In genomic region chr16:84735166-84736105, GRCm38 (mm10) we compare ENCODE assay signal across 8 mouse cellular contexts. TPM values are rescaled to one million over a fixed set of nuclear protein-coding genes. Genes with fewer than 3 reads are reported as not detected.
DNase-seq lines count a peak whose midpoint lies in the region; ATAC-seq and TF ChIP-seq lines count a peak whose summit lies in the region.

Gene Mrpl39, minus strand, starts transcription at chr16:84735742.

- under 1% methylated on average over 66 of the region's 66 CpGs for WGBS in forebrain, embryonic 13.5 days
- 1% methylated on average over 66 of the region's 66 CpGs for WGBS in neural tube, embryonic 15.5 days

- peak; percentile 60; the same call in 1 of the 2 replicates for TF ChIP-seq EP300 in ES-Bruce4 (IDR thresholded peaks at IDR 0.05; ENCODE audit: insufficient read depth, low read depth, low read length)

- H3K4me2 ChIP-seq in forebrain, embryonic 13.5 days: peak within 1 kb of the TSS; percentile 70
- peak within 1 kb of the TSS; percentile 77 for H3K4me2 ChIP-seq in neural tube, embryonic 15.5 days

- 0 out of 2 replicates have a peak within 1 kb of the TSS, but pooled peaks have one; percentile 14 for H3K27ac ChIP-seq in ES-Bruce4 (ENCODE audit: insufficient read depth, low read length)
- peak within 1 kb of the TSS; percentile 27; the same call in 1 of the 2 replicates for H3K27ac ChIP-seq in forebrain, embryonic 13.5 days
- peak within 1 kb of the TSS; percentile 72 for H3K27ac ChIP-seq in neural tube, embryonic 15.5 days (replicated peaks)

- H3K9ac ChIP-seq in ES-Bruce4 (ENCODE audit: low read depth, poor library complexity, severe bottlenecking): peak within 1 kb of the TSS; percentile 83
- peak within 1 kb of the TSS; percentile 74 for H3K9ac ChIP-seq in forebrain, embryonic 13.5 days
- H3K9ac ChIP-seq in neural tube, embryonic 15.5 days (replicated peaks): peak within 1 kb of the TSS; percentile 63

- peaks cover 12% of the 10 kb centered on the region for H3K36me3 ChIP-seq in ES-Bruce4 (ENCODE audit: control insufficient read depth, insufficient read depth, low read length, poor library complexity, severe bottlenecking)
- peaks cover 18% of the 10 kb centered on the region for H3K36me3 ChIP-seq in forebrain, embryonic 13.5 days (ENCODE audit: poor library complexity, severe bottlenecking)
- peaks cover 15% of the 10 kb centered on the region for H3K36me3 ChIP-seq in neural tube, embryonic 15.5 days

- no peaks in the 10 kb centered on the region for H3K9me3 ChIP-seq in ES-Bruce4 (replicated peaks; ENCODE audit: control insufficient read depth, insufficient read depth, low read length, poor library complexity, severe bottlenecking)
- no peaks in the 10 kb centered on the region for H3K9me3 ChIP-seq in forebrain, embryonic 13.5 days (replicated peaks)
- no peaks in the 10 kb centered on the region for H3K9me3 ChIP-seq in neural tube, embryonic 15.5 days (replicated peaks)

- peak within 1 kb of the TSS; percentile 98 for H3K4me3 ChIP-seq in ES-Bruce4 (ENCODE audit: low read depth, low read length)
- peak within 1 kb of the TSS; percentile 74 for H3K4me3 ChIP-seq in forebrain, embryonic 13.5 days
- peak within 1 kb of the TSS; percentile 71 for H3K4me3 ChIP-seq in neural tube, embryonic 15.5 days (replicated peaks)

- intact Hi-C loops in heart, postnatal 14 days (cut with DNase I): loop anchor here (1.0 to 10.0 kb wide), 5 partner anchors 39 to 939 kb away; partner anchors contain the start of genes Atp5j and Jam2

- ATAC-seq in cerebellum, adult (ENCODE audit: insufficient number of reproducible peaks, low FRiP score, low TSS enrichment): peak; percentile 94
- peak; percentile 99 for ATAC-seq in forebrain, embryonic 13.5 days
- peak; percentile 100 for ATAC-seq in neural tube, embryonic 15.5 days (ENCODE audit: low FRiP score)

- peak; percentile 99 for DNase-seq in heart, postnatal 14 days
- peak; percentile 96 for DNase-seq in layer of hippocampus, adult 11-12 months (ENCODE audit: low spot score)
- DNase-seq in lung, adult 18-20 months: peak; percentile 95 to 96
- peak; percentile 94 for DNase-seq in testis, postnatal 14 days (ENCODE audit: low spot score)

- no peaks in the 10 kb centered on the region for H3K4me1 ChIP-seq in ES-Bruce4 (ENCODE audit: control insufficient read depth, insufficient read depth, low read length)
- H3K4me1 ChIP-seq in forebrain, embryonic 13.5 days: peaks cover 14% of the 10 kb centered on the region
- peaks cover 17% of the 10 kb centered on the region for H3K4me1 ChIP-seq in neural tube, embryonic 15.5 days

- peak; percentile 72 for TF ChIP-seq CTCF in ES-Bruce4 (IDR thresholded peaks at IDR 0.05; ENCODE audit: low read depth, low read length)

- peak; percentile 44 for TF ChIP-seq POLR2A in ES-Bruce4 (IDR thresholded peaks at IDR 0.05; ENCODE audit: insufficient read depth, low read length)

- no peaks in the 10 kb centered on the region for H3K27me3 ChIP-seq in ES-Bruce4 (ENCODE audit: control insufficient read depth, insufficient read depth, low read length, poor library complexity, severe bottlenecking)
- no peaks in the 10 kb centered on the region for H3K27me3 ChIP-seq in forebrain, embryonic 13.5 days
- no peaks in the 10 kb centered on the region for H3K27me3 ChIP-seq in neural tube, embryonic 15.5 days (replicated peaks)

RNA-seq across cellular contexts. Expression of gene Mrpl39, which starts in this region (rescaled TPM):
- polyA plus RNA-seq in ES-Bruce4 (2011; ENCODE audit: insufficient read depth, insufficient read length, low read depth, missing spikeins): 50.1 and 53.2 TPM in 2 replicates
- 44.9 and 46.4 TPM in 2 replicates for polyA plus RNA-seq in forebrain, embryonic 13.5 days (2015; fragmentation: Nextera tagmentation; extraction: Ambion mirVana)
- total RNA-seq in heart, postnatal 14 days (2021): 10 to 100 TPM; 32.8 to 33.2 TPM
- 38.7 and 39.6 TPM in 2 replicates for polyA plus RNA-seq in neural tube, embryonic 15.5 days (2015; fragmentation: Nextera tagmentation; extraction: Ambion mirVana)

Comparison
In these comparisons a context has a peak if more than half of its experiments do, and no peak if none do; other contexts are left out.
1. Peak in every context shown above with its lines: DNase-seq, ATAC-seq, H3K4me3 ChIP-seq and H3K27ac ChIP-seq.
2. H3K27ac ChIP-seq: peak in every context shown above with its lines; median percentile 72 in neural tube, embryonic 15.5 days; 27 in forebrain, embryonic 13.5 days; 14 in ES-Bruce4.